Mouse (Mus musculus) urinary bladder, adult 2 months (tissue): Measurements from ENCODE around the gene Snx33. TPM values are rescaled to one million over a fixed set of nuclear protein-coding genes. Genes with fewer than 3 reads are reported as not detected.
"Not testable (repeated sequence)": the region's sequence is repeated elsewhere in the genome, so short reads cannot be mapped to it uniquely, and the experiment has no call there.

Experiments
- DNase-seq: peaks from one replicate; pipeline ENCODE4 v3.0.0; 2022; ENCODE audit warnings: low spot score
- polyA plus RNA-seq: library from polyadenylated mRNA; depleted of rRNA; stranded (reverse); fragments of >200 nt; gene quantifications from 2 replicates; pipeline ENCODE4 v1.2.3, GENCODE M21; 2012; rRNA removed

The Snx33 gene
- polyA plus RNA-seq, result 21.3 and 24.1 TPM in 2 replicates

DNA sequence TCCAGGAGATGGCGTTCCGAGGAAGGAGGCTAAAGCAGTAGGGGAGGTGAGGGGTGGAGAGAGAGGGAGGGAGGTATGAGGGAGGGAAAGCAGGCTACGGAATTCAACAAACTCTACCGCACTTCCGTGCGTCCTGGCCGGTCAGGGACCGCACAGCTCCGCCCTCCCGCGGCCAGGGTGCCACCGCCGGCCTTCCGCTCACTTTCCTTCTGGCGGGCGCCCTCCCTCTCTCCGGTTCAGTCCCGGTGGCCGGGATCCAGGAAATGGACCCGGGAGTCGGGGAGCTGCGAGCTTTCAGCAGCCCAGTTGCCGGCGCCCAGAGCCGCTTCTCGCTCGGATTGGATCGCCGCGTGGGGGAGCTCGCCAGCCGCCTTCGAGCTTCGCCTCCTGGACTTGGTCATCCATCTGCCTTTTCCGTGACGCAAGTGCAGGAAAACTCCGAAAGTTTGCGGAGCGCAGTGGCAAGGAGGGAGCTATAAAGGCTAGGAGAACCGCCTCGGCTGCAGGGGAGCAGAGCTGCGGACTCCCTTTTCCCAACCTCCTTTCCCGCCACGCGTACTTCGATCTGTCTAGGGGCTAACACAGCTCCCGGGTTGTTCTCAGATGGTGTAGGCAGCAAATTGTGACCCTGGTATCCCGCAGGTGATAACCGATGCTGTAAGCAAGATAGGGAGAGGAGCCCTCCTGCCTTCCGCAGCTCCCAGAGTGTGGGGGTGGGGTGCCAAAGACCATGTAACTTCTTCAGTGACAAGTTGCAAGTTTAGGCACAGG, at the start of gene Snx33:
Gene Snx33, minus strand, starts transcription at position 331 of the 771 bp plus-strand sequence.
- DNase-seq, result peak; percentile 94

GRCm38 (mm10) chr9:56975199-56975598, 47.0 kb upstream of the Snx33 start:
- no peak for DNase-seq

GRCm38 (mm10) chr9:56973960-56974524, 45.9 kb upstream of the Snx33 start:
- no peak for DNase-seq

DNA sequence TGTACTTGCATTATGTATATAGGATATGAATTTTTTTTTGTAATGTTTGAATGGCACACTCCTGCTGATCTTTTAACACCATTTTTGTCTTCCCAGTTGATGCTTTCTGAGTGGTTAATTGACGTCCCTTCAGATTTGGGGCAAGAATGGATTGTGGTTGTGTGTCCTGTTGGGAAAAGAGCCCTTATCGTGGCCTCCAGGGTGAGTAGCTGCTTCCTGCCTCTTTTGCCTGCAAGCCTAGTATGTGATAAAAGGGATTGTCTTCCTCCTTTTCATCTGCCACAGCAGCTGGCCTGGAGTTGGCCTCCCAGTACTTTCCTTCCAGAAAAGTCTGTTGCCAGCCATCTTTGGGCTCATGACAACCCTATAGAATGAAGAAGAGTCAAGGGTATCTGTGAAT, 42.0 kb upstream of the Snx33 start:
- DNase-seq, result no peak

DNA sequence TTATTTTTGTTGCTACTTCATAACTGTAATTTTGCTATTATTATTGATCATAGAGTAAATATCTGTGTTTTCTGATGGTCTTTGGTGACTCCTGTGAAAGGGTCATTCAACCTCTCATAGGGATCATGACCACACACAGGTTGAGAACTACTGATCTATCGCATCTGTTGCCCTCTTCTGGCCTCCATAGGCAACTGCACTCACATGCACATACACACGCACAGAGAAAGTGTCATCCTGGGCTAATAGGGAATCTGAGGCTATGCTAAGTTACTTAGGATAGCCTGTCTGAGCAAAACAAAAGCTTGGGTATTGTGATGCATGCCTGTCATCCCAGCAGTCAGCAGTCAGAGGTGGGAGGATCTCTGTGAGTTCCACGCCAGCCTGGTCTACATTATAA, 33.4 kb upstream of the Snx33 start:
- DNase-seq, result no peak

DNA sequence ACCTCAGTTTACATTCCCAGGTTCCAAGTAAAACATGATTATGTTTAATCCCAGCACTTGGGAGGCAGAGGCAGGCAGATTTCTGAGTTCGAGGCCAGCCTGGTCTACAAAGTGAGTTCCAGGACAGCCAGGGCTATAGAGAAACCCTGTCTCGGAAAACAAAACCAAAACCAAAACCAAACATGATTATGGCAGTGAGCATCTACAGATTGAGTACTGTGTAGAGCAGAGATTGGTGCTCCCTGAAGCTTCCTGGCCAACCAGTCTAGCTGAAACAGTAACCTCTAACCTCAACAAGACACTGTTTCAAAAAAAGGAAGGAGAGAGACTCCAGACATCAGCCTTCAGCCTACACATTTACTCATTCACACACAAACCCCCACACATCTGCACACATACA, 30.5 kb upstream of the Snx33 start:
- DNase-seq, result no peak

DNA sequence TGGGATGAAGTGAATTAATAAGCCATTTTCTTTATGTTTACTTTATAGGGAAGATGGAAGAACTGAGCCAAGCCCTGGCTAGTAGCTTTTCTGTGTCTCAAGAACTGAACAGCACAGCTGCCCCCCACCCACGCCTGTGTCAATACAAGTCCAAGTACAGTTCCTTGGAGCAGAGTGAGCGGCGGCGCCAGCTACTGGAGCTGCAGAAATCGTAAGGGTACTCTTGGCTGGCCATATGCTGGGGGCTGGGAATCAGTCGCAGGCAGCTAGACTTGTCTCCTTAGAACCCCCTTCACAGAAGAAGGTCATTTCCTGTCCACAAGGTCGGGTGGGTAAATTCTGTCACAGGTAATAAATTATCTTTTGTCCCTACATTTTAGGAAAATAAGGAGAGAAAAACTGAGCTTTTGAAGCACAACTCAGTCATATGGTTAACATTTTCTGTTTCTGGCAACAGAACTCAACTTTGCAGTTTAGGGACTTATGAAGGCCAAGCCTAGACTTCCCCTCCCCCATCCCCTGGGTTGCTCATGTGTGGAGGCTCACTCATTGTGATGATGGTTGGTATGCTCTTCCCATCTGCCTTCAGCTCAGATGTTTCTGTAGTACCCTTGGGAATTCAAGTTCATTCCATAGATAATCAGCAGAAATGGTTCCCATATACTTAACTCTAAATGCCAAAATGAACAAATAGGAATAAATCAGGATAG, 28.9 kb upstream of the Snx33 start:
- no peak for DNase-seq

DNA sequence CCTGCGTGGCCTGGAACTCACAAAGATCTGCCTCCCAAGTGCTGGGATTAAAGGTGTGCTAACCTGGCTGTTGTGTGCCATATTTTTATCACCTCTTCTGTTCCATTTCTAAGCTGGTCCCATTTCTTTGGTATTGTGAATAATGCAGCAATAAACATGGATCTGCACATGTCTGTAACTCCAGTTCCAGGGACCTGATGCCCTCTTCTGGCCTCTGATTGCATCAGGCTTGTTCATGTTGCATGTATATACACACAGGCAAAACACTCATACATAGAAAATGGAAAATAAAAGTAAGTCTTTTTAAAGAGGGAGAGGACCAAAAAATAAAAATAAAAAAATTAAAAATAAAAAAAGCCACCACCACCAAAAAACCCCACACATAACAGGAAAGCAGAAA, 25.4 kb upstream of the Snx33 start:
- DNase-seq, result no peak

GRCm38 (mm10) chr9:56950414-56951400, 22.5 kb upstream of the Snx33 start, which contains the start of gene Snupn:
TSS of gene Snupn (plus strand) at chr9:56950878.
- DNase-seq, result peak; percentile 84

DNA sequence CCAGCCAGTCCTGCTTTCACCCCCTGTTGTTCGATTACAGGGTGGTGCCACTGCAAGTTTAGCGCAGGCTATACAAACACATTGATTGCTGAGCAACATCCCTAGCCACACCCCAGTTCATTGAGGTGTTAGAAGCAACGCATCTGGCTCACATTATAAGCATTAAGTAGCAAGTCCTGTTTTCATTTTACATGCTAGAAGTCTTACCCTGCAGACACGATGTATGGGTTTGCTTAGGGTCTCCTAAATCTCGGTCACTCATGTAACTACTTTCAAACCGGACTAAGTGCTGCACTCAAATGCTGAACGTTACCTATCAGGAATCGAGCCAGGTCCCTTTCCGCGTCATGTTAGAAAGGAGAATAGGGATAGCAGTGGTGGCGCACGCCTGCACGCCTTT, 21.6 kb upstream of the Snx33 start:
- DNase-seq, result no peak

DNA sequence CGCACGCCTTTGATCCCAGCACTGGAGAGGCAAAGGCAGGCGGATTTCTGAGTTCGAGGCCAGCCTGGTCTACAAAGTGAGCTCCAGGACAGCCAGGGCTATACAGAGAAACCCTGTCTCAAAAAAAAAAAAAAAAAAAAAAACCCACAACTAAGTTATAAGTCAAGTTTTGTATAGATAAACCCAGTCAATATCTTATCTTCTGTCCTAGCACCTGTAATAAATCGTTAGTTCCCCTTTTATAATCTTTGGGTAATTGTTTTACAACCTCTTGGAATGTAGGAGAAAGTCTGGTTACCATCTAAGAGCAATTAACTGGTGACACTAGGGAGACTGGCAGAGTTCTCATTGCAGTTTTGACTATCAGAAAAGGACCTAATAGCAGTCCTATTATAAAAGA, 20.5 kb upstream of the Snx33 start:
- not testable (repeated sequence) for DNase-seq

GRCm38 (mm10) chr9:56947481-56947880, 19.3 kb upstream of the Snx33 start:
- DNase-seq, result not testable (repeated sequence)

DNA sequence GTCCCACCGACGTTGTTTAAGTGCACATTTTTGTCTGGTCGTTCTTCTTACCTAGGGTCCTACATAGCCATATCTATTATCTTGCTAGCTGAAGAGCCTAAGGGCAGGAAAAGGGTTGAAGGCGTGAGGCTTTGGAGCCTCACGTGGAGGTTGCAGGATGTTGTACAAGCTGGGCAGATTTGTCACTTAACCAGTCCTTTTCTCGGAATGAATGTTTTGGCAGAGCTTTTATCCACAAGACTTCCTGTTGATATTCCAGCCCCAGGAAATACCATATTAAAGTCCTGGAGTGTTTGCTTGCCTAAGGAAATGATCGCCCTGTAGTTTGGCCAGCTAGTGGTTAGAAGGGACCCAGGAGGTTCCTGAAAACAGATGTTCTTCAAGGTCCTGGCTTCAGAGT, 10.2 kb upstream of the Snx33 start:
- no peak for DNase-seq

GRCm38 (mm10) chr9:56937223-56938160, 9.3 kb upstream of the Snx33 start, which contains the start of gene Imp3:
TSS of gene Imp3 (plus strand) at chr9:56937475.
- DNase-seq, result peak; percentile 80

DNA sequence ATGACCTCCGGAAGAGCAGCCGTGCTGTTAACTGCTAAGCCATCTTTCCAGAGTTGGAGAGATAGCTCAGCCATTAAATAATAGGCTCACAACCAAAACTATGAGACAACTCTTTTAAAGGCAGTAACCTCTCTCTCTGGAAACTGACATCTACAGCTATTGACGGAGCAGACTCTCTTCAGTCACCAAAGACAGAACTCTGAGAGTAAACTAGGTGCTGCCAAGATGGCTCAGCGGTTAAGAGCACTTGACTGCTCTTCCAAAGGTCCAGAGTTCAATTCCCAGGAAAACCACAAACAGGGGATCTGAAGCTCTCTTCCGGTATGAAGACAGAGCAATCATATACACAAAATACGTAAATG, 8.7 kb upstream of the Snx33 start:
- DNase-seq, result no peak

DNA sequence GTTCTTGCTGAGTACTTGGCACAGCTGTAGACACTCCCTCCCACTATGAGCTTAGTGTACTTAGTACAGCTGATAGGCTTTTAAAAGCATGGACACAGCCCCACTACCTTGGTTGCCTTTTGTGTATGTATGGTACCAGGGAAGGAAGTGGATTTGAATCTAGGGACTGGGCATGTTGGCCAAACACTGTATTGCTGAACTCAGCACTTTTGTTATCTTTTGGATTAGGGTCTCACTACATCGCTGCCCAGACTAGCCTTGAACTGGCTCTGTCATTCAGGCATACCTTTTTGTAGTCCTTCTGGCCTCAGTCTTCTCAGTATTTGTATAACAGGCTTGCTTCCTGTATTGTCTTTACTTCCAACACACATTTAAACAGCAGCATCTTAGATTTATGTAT, 2.4 kb upstream of the Snx33 start:
- DNase-seq, result no peak

GRCm38 (mm10) chr9:56929496-56929895, 1.3 kb upstream of the Snx33 start:
- DNase-seq, result no peak

- no peak for DNase-seq
Measured at GRCm38 (mm10) chr9:56927191-56928012, 769 bp downstream of the Snx33 start.

DNA sequence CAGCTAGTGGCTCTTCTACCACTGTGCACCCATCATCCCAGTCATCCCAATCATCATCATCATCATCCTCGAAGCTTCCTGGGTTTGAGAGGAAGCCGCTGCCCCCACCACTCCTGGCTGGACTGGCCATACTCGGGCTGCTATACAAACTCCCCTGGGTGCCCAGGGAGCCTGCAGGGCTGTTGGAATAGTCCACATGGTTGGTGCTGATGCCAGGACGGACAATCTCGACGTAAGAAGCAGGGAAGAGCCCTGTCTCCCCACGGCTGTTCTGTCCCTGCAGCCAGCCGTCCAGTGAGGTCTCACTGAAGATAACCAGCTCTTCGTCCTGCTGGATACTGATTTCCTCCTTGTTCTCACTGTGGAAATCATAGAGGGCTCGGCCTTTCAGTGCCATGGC, 1.8 kb downstream of the Snx33 start:
- DNase-seq, result no peak

DNA sequence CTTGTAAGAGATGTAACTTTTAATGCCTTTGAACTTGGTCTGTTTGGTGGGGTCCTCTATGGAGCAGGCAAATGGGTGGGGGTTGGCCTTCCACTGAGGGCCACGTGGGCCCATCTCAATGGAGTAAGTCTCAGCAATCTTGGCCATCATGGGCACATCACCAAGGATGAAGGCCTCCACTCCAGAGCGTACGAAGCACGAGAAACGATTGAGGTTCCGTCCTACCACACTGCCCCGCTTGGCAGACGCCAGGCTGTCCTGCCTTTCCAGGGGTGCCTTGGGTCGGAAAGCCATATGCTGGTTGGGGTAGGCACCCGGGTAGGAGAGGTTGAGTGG, 2.2 kb downstream of the Snx33 start:
- DNase-seq, result no peak
